Mouse (Mus musculus) lung, adult 2 months (tissue): ENCODE measurements around the gene Kat2a.
"Not testable (repeated sequence)": the region's sequence is repeated elsewhere in the genome, so short reads cannot be mapped to it uniquely, and the experiment has no call there.

ENCODE experiments used
- CTCF ChIP-seq: fragments of 200-500 bp; IDR thresholded peaks from 2 replicates; pipeline ENCODE4 v1.5.1; 2011; ENCODE audit warnings: mild to moderate bottlenecking, low read length, control low read depth; ENCODE audit not compliant: insufficient read depth
- POLR2A ChIP-seq: fragments of 200-500 bp; IDR thresholded peaks from 2 replicates; pipeline ENCODE4 v1.6.1; 2011; ENCODE audit warnings: low read depth, mild to moderate bottlenecking, control low read depth, low read length, borderline replicate concordance; ENCODE audit errors: extremely low read depth

- not testable (repeated sequence) for TF ChIP-seq CTCF, POLR2A
Measured at GRCm38 (mm10) chr11:100655589-100655988, 56.7 kb downstream of the Kat2a start.
